Mouse (Mus musculus): ENCODE measurements around the gene Acsf3. TPM values are rescaled to one million over a fixed set of nuclear protein-coding genes. Genes with fewer than 3 reads are reported as not detected.

Acsf3 gene
- polyA plus RNA-seq, 1 experiment from 2014 or later, result 17.5 TPM

DNA sequence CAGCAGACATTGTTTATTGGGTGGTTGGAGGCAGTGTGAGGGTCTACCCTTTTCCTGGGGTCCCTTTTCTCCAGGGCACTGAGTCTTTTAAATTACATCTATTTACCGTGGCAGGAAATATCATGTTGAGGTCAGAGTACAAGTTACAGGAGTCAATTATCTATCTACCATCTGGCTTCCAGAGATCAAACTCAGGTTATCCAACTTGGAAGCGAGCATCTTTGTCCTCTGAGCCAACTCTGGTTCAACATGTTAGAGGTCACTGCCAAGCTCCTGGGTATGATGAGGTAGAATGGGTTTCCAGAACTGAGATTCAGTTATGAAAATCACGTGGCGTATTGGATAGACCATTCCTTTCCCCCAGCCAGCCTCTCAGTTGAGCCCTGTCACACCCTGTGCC lies 79.8 kb downstream of the Acsf3 start:
- Histone ChIP-seq H3K4me2 (no peak overlapping the region), H3K4me3 (ENCODE audit: low read depth, low read length) (no peak overlapping the region), H3K27ac (ENCODE audit: low read depth, low read length) (no peak overlapping the region), H3K9me3 (replicated peaks; ENCODE audit: control insufficient read depth, low read length) (no peaks in the 10 kb centered on the region), H3K27me3 (ENCODE audit: control insufficient read depth, insufficient read depth, low read length) (peaks cover 7% of the 10 kb centered on the region), H3K36me3 (ENCODE audit: control insufficient read depth, insufficient read depth, low read length) (no peaks in the 10 kb centered on the region), H3K4me1 (ENCODE audit: control insufficient read depth, insufficient read depth, low read length) (peaks cover 4% of the 10 kb centered on the region; the same call in 1 of the 2 replicates), H3K9ac (ENCODE audit: low read depth, low read length) (no peak overlapping the region)
- WGBS (ENCODE audit: insufficient replicate concordance), result 80% methylated on average over 4 of the region's 4 CpGs
- ATAC-seq (replicated peaks; ENCODE audit: insufficient number of reproducible peaks, low FRiP score, low TSS enrichment), result no peak

DNA sequence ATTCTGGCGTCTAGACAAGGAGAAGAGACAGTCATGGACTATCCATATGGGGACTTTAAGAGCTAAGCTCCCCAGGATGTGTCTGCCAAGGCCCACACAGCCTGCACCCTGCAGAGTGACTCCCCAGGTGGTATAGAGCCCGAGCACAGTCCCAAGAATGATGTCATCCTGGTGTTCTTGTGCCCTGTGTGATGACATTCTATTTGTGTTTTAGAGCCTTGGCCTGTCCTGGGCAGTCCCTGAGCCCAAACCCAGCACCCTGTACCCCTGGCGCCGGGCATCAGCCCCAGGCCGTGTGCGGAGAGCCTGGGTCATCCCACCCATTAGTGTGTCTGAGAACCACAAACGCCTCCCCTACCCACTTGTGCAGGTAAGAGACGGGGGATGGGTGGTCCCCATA lies 81.0 kb downstream of the Acsf3 start:
- H3K4me2 ChIP-seq, result no peak overlapping the region
- no peak overlapping the region for H3K9ac ChIP-seq (ENCODE audit: low read depth, low read length)
- peaks cover 4% of the 10 kb centered on the region; the same call in 1 of the 2 replicates for H3K4me1 ChIP-seq (ENCODE audit: control insufficient read depth, insufficient read depth, low read length)
- H3K4me3 ChIP-seq (ENCODE audit: low read depth, low read length), result no peak overlapping the region
- H3K27me3 ChIP-seq (ENCODE audit: control insufficient read depth, insufficient read depth, low read length), result peaks cover 4% of the 10 kb centered on the region
- H3K9me3 ChIP-seq (replicated peaks; ENCODE audit: control insufficient read depth, low read length), result no peaks in the 10 kb centered on the region
- no peaks in the 10 kb centered on the region for H3K36me3 ChIP-seq (ENCODE audit: control insufficient read depth, insufficient read depth, low read length)
- no peak for ATAC-seq (replicated peaks; ENCODE audit: insufficient number of reproducible peaks, low FRiP score, low TSS enrichment)
- WGBS (ENCODE audit: insufficient replicate concordance), result 81% methylated on average over 8 of the region's 8 CpGs
- no peak overlapping the region for H3K27ac ChIP-seq (ENCODE audit: low read depth, low read length)

DNA sequence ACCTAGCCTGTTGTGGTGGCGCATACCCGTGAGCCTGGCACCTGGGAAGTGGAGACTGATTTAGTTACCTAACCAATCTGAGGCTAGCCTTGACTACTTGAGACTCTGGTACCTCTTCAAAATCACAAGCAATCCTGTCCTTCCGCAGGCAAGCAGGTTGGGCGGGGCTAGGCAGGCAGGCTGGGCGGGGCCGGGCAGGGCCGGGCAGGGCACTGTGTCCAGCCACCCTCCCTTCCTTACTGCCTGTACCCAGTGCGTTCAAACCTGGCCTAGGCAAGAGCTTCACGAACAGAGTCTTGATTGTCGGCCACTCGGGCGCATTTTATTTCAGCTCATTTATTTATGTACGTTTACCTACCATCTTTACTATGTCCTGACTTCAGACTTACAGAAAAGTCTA lies 84.6 kb downstream of the Acsf3 start:
- no peak overlapping the region for H3K9ac ChIP-seq (ENCODE audit: low read depth, low read length)
- 59% methylated on average over 13 of the region's 13 CpGs for WGBS (ENCODE audit: insufficient replicate concordance)
- no peak overlapping the region for H3K27ac ChIP-seq (ENCODE audit: low read depth, low read length)
- no peak overlapping the region for H3K4me2 ChIP-seq
- H3K9me3 ChIP-seq (replicated peaks; ENCODE audit: control insufficient read depth, low read length), result 0 out of 2 replicates have a peak, but pooled peaks cover under 1% of the 10 kb centered on the region
- H3K4me3 ChIP-seq (ENCODE audit: low read depth, low read length), result no peak overlapping the region
- no peak for ATAC-seq (replicated peaks; ENCODE audit: insufficient number of reproducible peaks, low FRiP score, low TSS enrichment)
- H3K4me1 ChIP-seq (ENCODE audit: control insufficient read depth, insufficient read depth, low read length), result no peaks in the 10 kb centered on the region
- no peaks in the 10 kb centered on the region for H3K27me3 ChIP-seq (ENCODE audit: control insufficient read depth, insufficient read depth, low read length)
- no peaks in the 10 kb centered on the region for H3K36me3 ChIP-seq (ENCODE audit: control insufficient read depth, insufficient read depth, low read length)

DNA sequence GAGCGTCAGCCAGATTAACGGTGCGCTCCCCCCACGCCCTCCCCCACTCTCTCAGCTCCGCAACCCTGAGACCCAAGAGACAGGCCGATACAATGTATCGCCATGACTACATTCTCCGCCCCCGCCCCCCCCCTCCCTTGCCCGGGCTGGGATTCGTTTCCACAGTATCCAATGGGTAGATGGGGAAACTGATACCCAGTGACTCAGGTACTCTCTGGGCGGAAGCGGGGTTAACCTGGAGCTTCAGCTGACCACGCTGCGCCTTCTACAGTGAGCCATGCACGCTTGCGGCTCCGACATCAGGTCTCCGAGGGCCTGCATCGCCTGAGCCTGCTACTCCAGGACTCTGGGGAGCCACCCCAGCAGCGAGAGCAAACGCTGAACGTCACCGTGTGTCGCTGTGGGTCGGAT lies 89.4 kb downstream of the Acsf3 start:
- Histone ChIP-seq H3K36me3 (ENCODE audit: control insufficient read depth, insufficient read depth, low read length) (no peaks in the 10 kb centered on the region), H3K9me3 (replicated peaks; ENCODE audit: control insufficient read depth, low read length) (peaks cover 8% of the 10 kb centered on the region; the same call in 1 of the 2 replicates), H3K27ac (ENCODE audit: low read depth, low read length) (no peak overlapping the region), H3K27me3 (ENCODE audit: control insufficient read depth, insufficient read depth, low read length) (no peaks in the 10 kb centered on the region), H3K4me1 (ENCODE audit: control insufficient read depth, insufficient read depth, low read length) (no peaks in the 10 kb centered on the region), H3K4me3 (ENCODE audit: low read depth, low read length) (0 out of 2 replicates have a peak overlapping the region, but pooled peaks have one; percentile 14), H3K4me2 (peak overlapping the region; percentile 50), H3K9ac (ENCODE audit: low read depth, low read length) (no peak overlapping the region)
- 54% methylated on average over 26 of the region's 26 CpGs for WGBS (ENCODE audit: insufficient replicate concordance)
- no peak for ATAC-seq (replicated peaks; ENCODE audit: insufficient number of reproducible peaks, low FRiP score, low TSS enrichment)

DNA sequence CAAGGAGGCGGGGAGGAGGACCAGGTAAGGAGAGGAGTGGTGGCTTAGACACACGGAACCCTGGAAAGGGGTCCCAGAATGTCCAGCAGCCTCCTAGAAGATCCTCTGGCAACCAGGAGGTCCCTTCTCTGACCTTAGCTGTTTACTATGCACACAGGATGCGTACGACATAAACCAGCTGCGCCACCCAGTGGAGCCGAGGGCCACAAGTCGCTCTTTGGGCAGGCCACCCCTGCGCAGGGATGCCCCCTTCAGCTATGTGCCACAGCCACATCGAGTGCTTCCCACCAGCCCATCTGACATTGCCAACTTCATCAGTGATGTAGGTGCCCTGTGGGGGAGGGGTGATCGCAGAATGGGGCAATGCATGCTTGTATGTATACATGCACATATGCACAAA lies 90.2 kb downstream of the Acsf3 start:
- no peak overlapping the region for H3K27ac ChIP-seq (ENCODE audit: low read depth, low read length)
- no peaks in the 10 kb centered on the region for H3K36me3 ChIP-seq (ENCODE audit: control insufficient read depth, insufficient read depth, low read length)
- H3K4me2 ChIP-seq, result peak overlapping the region; percentile 50
- H3K27me3 ChIP-seq (ENCODE audit: control insufficient read depth, insufficient read depth, low read length), result peaks cover under 1% of the 10 kb centered on the region; the same call in 1 of the 2 replicates
- no peak overlapping the region for H3K4me3 ChIP-seq (ENCODE audit: low read depth, low read length)
- no peak overlapping the region for H3K9ac ChIP-seq (ENCODE audit: low read depth, low read length)
- 58% methylated on average over 10 of the region's 10 CpGs for WGBS (ENCODE audit: insufficient replicate concordance)
- H3K4me1 ChIP-seq (ENCODE audit: control insufficient read depth, insufficient read depth, low read length), result no peaks in the 10 kb centered on the region
- peaks cover 8% of the 10 kb centered on the region; the same call in 1 of the 2 replicates for H3K9me3 ChIP-seq (replicated peaks; ENCODE audit: control insufficient read depth, low read length)
- ATAC-seq (replicated peaks; ENCODE audit: insufficient number of reproducible peaks, low FRiP score, low TSS enrichment), result no peak

DNA sequence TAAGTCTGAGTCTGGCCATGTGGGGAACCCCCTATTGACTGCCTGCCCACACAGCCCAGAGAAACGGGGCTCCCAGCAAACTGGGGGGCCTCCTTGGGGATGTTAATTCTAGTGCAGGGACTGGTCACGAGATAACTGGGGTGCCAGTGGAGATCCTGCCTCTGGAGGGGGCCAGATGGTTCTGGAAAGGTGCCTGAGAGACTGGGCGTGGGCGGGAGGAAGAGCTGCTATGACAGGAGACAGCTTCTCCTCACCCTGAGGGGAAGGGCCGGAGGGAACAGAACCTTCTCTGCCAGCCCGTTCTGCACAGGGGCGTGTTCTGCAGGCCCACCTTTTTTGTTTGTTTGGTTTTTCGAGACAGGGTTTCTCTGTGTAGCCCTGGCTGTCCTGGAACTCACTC lies 90.9 kb downstream of the Acsf3 start:
- Histone ChIP-seq H3K9me3 (replicated peaks; ENCODE audit: control insufficient read depth, low read length) (peaks cover 8% of the 10 kb centered on the region; the same call in 1 of the 2 replicates), H3K9ac (ENCODE audit: low read depth, low read length) (no peak overlapping the region), H3K4me1 (ENCODE audit: control insufficient read depth, insufficient read depth, low read length) (no peaks in the 10 kb centered on the region), H3K4me3 (ENCODE audit: low read depth, low read length) (no peak overlapping the region), H3K27me3 (ENCODE audit: control insufficient read depth, insufficient read depth, low read length) (peaks cover 3% of the 10 kb centered on the region; the same call in 1 of the 2 replicates), H3K36me3 (ENCODE audit: control insufficient read depth, insufficient read depth, low read length) (no peaks in the 10 kb centered on the region), H3K27ac (ENCODE audit: low read depth, low read length) (no peak overlapping the region), H3K4me2 (no peak overlapping the region)
- no peak for ATAC-seq (replicated peaks; ENCODE audit: insufficient number of reproducible peaks, low FRiP score, low TSS enrichment)
- WGBS (ENCODE audit: insufficient replicate concordance), result 79% methylated on average over 8 of the region's 8 CpGs

Other genes with a start within 250 kb of the Acsf3 start
- 17.4 and 19.4 TPM in 2 replicates for gene Piezo1, start 224.2 kb upstream of the Acsf3 start, polyA plus RNA-seq (2014; fragmentation: Nextera tagmentation; extraction: Ambion mirVana)
- 29.5 and 30.4 TPM in 2 replicates for gene Cdt1, start 207.5 kb upstream of the Acsf3 start, polyA plus RNA-seq (2014; fragmentation: Nextera tagmentation; extraction: Ambion mirVana)
- 250 and 262 TPM in 2 replicates for gene Aprt, start 198.6 kb upstream of the Acsf3 start, polyA plus RNA-seq (2014; fragmentation: Nextera tagmentation; extraction: Ambion mirVana)
- gene Galns, start 164.0 kb upstream of the Acsf3 start, polyA plus RNA-seq (2014; fragmentation: Nextera tagmentation; extraction: Ambion mirVana), result 11.4 and 12.3 TPM in 2 replicates
- 49.8 and 60.0 TPM in 2 replicates for gene Trappc2l, start 163.8 kb upstream of the Acsf3 start, polyA plus RNA-seq (2014; fragmentation: Nextera tagmentation; extraction: Ambion mirVana)
- not detected in 2 replicates for gene Pabpn1l, start 152.7 kb upstream of the Acsf3 start, polyA plus RNA-seq (2014; fragmentation: Nextera tagmentation; extraction: Ambion mirVana)
- 5.2 and 5.4 TPM in 2 replicates for gene Cbfa2t3, start 76.4 kb upstream of the Acsf3 start, polyA plus RNA-seq (2014; fragmentation: Nextera tagmentation; extraction: Ambion mirVana)
- 0.42 and 0.67 TPM in 2 replicates for gene Cdh15, start 72.5 kb downstream of the Acsf3 start, polyA plus RNA-seq (2014; fragmentation: Nextera tagmentation; extraction: Ambion mirVana)